Mouse (Mus musculus) monocyte, adult 59 days (primary cell): ENCODE measurements around the gene Dnah7c. TPM values are rescaled to one million over a fixed set of nuclear protein-coding genes. Genes with fewer than 3 reads are reported as not detected.

ENCODE experiments used
- total RNA-seq, 2 experiments: library from RNA; stranded (reverse); gene quantifications; one replicate each; pipeline ENCODE4 v1.2.4; 2023

Dnah7c gene
- not detected for total RNA-seq

DNA sequence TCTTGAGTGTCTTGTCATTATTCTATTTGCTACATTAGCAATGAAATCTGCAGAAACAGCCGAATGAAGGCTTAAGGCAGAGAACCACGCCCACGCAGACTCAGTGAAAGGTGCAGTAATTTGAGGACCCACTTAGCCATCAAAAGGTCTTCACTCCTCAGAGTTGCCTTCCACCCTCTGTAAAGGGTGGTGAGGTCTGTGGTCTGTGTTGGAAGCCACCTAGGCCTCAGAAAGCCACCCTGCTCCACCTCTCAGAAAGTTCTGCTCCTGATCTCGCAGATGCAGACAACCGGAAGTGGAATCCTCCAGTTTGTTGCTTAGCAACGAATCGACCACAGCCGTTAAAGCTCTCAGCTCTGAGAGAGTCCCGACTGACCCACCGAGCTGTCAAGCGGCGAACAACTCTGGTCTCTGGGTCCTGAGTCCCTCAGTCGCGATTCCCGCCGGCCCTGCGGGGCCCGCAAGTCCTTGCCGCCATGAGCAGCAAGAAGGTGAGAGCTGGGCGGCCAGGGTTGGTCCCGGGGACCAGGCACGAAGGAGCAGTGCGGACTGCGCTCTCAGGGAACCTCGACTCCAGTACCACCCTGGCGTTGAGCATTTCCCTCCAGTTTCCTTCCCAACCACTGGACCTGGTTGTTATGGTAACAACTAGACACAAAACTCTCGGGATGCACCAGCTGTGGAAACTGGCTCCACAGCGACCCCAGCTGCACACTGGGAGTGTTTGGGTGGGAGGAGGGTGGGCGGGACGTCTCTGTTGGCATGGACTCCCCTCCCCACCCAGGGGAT is at the start of gene Dnah7c:
TSS of gene Dnah7c (plus strand) at position 456 of the 789 bp plus-strand sequence.

